Mouse (Mus musculus): Measurements from ENCODE around the gene Wfdc1. TPM values are rescaled to one million over a fixed set of nuclear protein-coding genes. Genes with fewer than 3 reads are reported as not detected.

The Wfdc1 gene
- polyA plus RNA-seq (2015; fragmentation: Nextera tagmentation; extraction: Ambion mirVana) = 10.8 and 13.0 TPM in 2 replicates

- WGBS = 16% methylated on average over 14 of the region's 14 CpGs
- peaks cover 24% of the 10 kb centered on the region for H3K4me1 ChIP-seq (replicated peaks; ENCODE audit: control insufficient read depth, insufficient read depth, low read length)
- H3K27me3 ChIP-seq (ENCODE audit: control insufficient read depth, insufficient read depth, low read depth, low read length) = no peaks in the 10 kb centered on the region
- H3K4me3 ChIP-seq (ENCODE audit: low read length) = peak within 1 kb of the TSS; percentile 7; the same call in 1 of the 2 replicates
- H3K4me2 ChIP-seq (ENCODE audit: low read depth, low read length) = peak within 1 kb of the TSS; percentile 6
- no peak within 1 kb of the TSS for H3K27ac ChIP-seq (ENCODE audit: low read length)
- no peaks in the 10 kb centered on the region for H3K36me3 ChIP-seq (ENCODE audit: control insufficient read depth, insufficient read depth, low read length)
- no peak for ATAC-seq (ENCODE audit: low read depth)
- H3K9me3 ChIP-seq (ENCODE audit: control insufficient read depth, low read length) = no peaks in the 10 kb centered on the region
- H3K9ac ChIP-seq (ENCODE audit: low read length) = peak within 1 kb of the TSS; percentile 25
Measured at GRCm38 (mm10) chr8:119666219-119666951, at the start of gene Wfdc1. Gene Wfdc1, plus strand, starts transcription at chr8:119666365.

GRCm38 (mm10) chr8:119616811-119617210 is 49.4 kb upstream of the Wfdc1 start:
- Histone ChIP-seq H3K4me3 (ENCODE audit: low read length) (no peak overlapping the region), H3K4me1 (replicated peaks; ENCODE audit: control insufficient read depth, insufficient read depth, low read length) (no peaks in the 10 kb centered on the region), H3K36me3 (ENCODE audit: control insufficient read depth, insufficient read depth, low read length) (no peaks in the 10 kb centered on the region), H3K27ac (ENCODE audit: low read length) (no peak overlapping the region), H3K9me3 (ENCODE audit: control insufficient read depth, low read length) (no peaks in the 10 kb centered on the region), H3K4me2 (ENCODE audit: low read depth, low read length) (no peak overlapping the region), H3K27me3 (ENCODE audit: control insufficient read depth, insufficient read depth, low read depth, low read length) (no peaks in the 10 kb centered on the region; the same call in 1 of the 2 replicates), H3K9ac (ENCODE audit: low read length) (no peak overlapping the region)
- ATAC-seq (ENCODE audit: low read depth) = no peak
- 85% methylated on average over 4 of the region's 4 CpGs for WGBS

GRCm38 (mm10) chr8:119617586-119617985 is 48.6 kb upstream of the Wfdc1 start:
- Histone ChIP-seq H3K27me3 (ENCODE audit: control insufficient read depth, insufficient read depth, low read depth, low read length) (no peaks in the 10 kb centered on the region; the same call in 1 of the 2 replicates), H3K4me3 (ENCODE audit: low read length) (no peak overlapping the region), H3K9me3 (ENCODE audit: control insufficient read depth, low read length) (no peaks in the 10 kb centered on the region), H3K4me2 (ENCODE audit: low read depth, low read length) (no peak overlapping the region), H3K4me1 (replicated peaks; ENCODE audit: control insufficient read depth, insufficient read depth, low read length) (no peaks in the 10 kb centered on the region), H3K27ac (ENCODE audit: low read length) (no peak overlapping the region), H3K36me3 (ENCODE audit: control insufficient read depth, insufficient read depth, low read length) (no peaks in the 10 kb centered on the region), H3K9ac (ENCODE audit: low read length) (no peak overlapping the region)
- 67% methylated on average over 5 of the region's 5 CpGs for WGBS
- ATAC-seq (ENCODE audit: low read depth) = no peak

- ATAC-seq (ENCODE audit: low read depth) = no peak
- Histone ChIP-seq H3K9ac (ENCODE audit: low read length) (no peak overlapping the region), H3K9me3 (ENCODE audit: control insufficient read depth, low read length) (no peaks in the 10 kb centered on the region), H3K36me3 (ENCODE audit: control insufficient read depth, insufficient read depth, low read length) (no peaks in the 10 kb centered on the region), H3K4me2 (ENCODE audit: low read depth, low read length) (no peak overlapping the region), H3K27ac (ENCODE audit: low read length) (no peak overlapping the region), H3K4me3 (ENCODE audit: low read length) (no peak overlapping the region), H3K27me3 (ENCODE audit: control insufficient read depth, insufficient read depth, low read depth, low read length) (no peaks in the 10 kb centered on the region; the same call in 1 of the 2 replicates), H3K4me1 (replicated peaks; ENCODE audit: control insufficient read depth, insufficient read depth, low read length) (no peaks in the 10 kb centered on the region)
- WGBS = 43% methylated on average over 5 of the region's 5 CpGs
Measured at GRCm38 (mm10) chr8:119618887-119619286, 47.3 kb upstream of the Wfdc1 start.

GRCm38 (mm10) chr8:119620116-119620840 is 45.9 kb upstream of the Wfdc1 start:
- no peak for ATAC-seq (ENCODE audit: low read depth)
- Histone ChIP-seq H3K27ac (ENCODE audit: low read length) (no peak overlapping the region), H3K9ac (ENCODE audit: low read length) (no peak overlapping the region), H3K4me3 (ENCODE audit: low read length) (no peak overlapping the region), H3K4me1 (replicated peaks; ENCODE audit: control insufficient read depth, insufficient read depth, low read length) (no peaks in the 10 kb centered on the region), H3K9me3 (ENCODE audit: control insufficient read depth, low read length) (no peaks in the 10 kb centered on the region), H3K4me2 (ENCODE audit: low read depth, low read length) (no peak overlapping the region), H3K36me3 (ENCODE audit: control insufficient read depth, insufficient read depth, low read length) (no peaks in the 10 kb centered on the region), H3K27me3 (ENCODE audit: control insufficient read depth, insufficient read depth, low read depth, low read length) (no peaks in the 10 kb centered on the region; the same call in 1 of the 2 replicates)
- 64% methylated on average over 6 of the region's 6 CpGs for WGBS

- no peak overlapping the region for H3K4me3 ChIP-seq (ENCODE audit: low read length)
- H3K27me3 ChIP-seq (ENCODE audit: control insufficient read depth, insufficient read depth, low read depth, low read length) = no peaks in the 10 kb centered on the region; the same call in 1 of the 2 replicates
- H3K4me1 ChIP-seq (replicated peaks; ENCODE audit: control insufficient read depth, insufficient read depth, low read length) = no peaks in the 10 kb centered on the region
- 75% methylated on average over 14 of the region's 14 CpGs for whole genome bisulfite sequencing
- H3K36me3 ChIP-seq (ENCODE audit: control insufficient read depth, insufficient read depth, low read length) = no peaks in the 10 kb centered on the region
- no peak overlapping the region for H3K4me2 ChIP-seq (ENCODE audit: low read depth, low read length)
- H3K9ac ChIP-seq (ENCODE audit: low read length) = no peak overlapping the region
- no peak overlapping the region for H3K27ac ChIP-seq (ENCODE audit: low read length)
- no peak for ATAC-seq (ENCODE audit: low read depth)
- H3K9me3 ChIP-seq (ENCODE audit: control insufficient read depth, low read length) = no peaks in the 10 kb centered on the region
Measured at GRCm38 (mm10) chr8:119620848-119621465, 45.2 kb upstream of the Wfdc1 start.

GRCm38 (mm10) chr8:119622555-119622954 is 43.6 kb upstream of the Wfdc1 start:
- no peaks in the 10 kb centered on the region for H3K9me3 ChIP-seq (ENCODE audit: control insufficient read depth, low read length)
- H3K4me2 ChIP-seq (ENCODE audit: low read depth, low read length) = no peak overlapping the region
- no peak overlapping the region for H3K27ac ChIP-seq (ENCODE audit: low read length)
- H3K27me3 ChIP-seq (ENCODE audit: control insufficient read depth, insufficient read depth, low read depth, low read length) = no peaks in the 10 kb centered on the region
- no peaks in the 10 kb centered on the region for H3K4me1 ChIP-seq (replicated peaks; ENCODE audit: control insufficient read depth, insufficient read depth, low read length)
- WGBS = 65% methylated on average over 4 of the region's 4 CpGs
- H3K9ac ChIP-seq (ENCODE audit: low read length) = no peak overlapping the region
- H3K36me3 ChIP-seq (ENCODE audit: control insufficient read depth, insufficient read depth, low read length) = no peaks in the 10 kb centered on the region
- ATAC-seq (ENCODE audit: low read depth) = no peak
- no peak overlapping the region for H3K4me3 ChIP-seq (ENCODE audit: low read length)

GRCm38 (mm10) chr8:119623061-119623460 is 43.1 kb upstream of the Wfdc1 start:
- Histone ChIP-seq H3K4me1 (replicated peaks; ENCODE audit: control insufficient read depth, insufficient read depth, low read length) (no peaks in the 10 kb centered on the region), H3K4me2 (ENCODE audit: low read depth, low read length) (no peak overlapping the region), H3K36me3 (ENCODE audit: control insufficient read depth, insufficient read depth, low read length) (no peaks in the 10 kb centered on the region), H3K9me3 (ENCODE audit: control insufficient read depth, low read length) (no peaks in the 10 kb centered on the region), H3K4me3 (ENCODE audit: low read length) (no peak overlapping the region), H3K27ac (ENCODE audit: low read length) (no peak overlapping the region), H3K9ac (ENCODE audit: low read length) (no peak overlapping the region), H3K27me3 (ENCODE audit: control insufficient read depth, insufficient read depth, low read depth, low read length) (no peaks in the 10 kb centered on the region)
- WGBS = 81% methylated on average over 8 of the region's 8 CpGs
- ATAC-seq (ENCODE audit: low read depth) = no peak

- ATAC-seq (ENCODE audit: low read depth) = no peak
- H3K4me1 ChIP-seq (replicated peaks; ENCODE audit: control insufficient read depth, insufficient read depth, low read length) = no peaks in the 10 kb centered on the region
- no peak overlapping the region for H3K4me3 ChIP-seq (ENCODE audit: low read length)
- 81% methylated on average over 1 of the region's 1 CpGs for WGBS
- H3K4me2 ChIP-seq (ENCODE audit: low read depth, low read length) = no peak overlapping the region
- no peaks in the 10 kb centered on the region for H3K9me3 ChIP-seq (ENCODE audit: control insufficient read depth, low read length)
- no peaks in the 10 kb centered on the region for H3K27me3 ChIP-seq (ENCODE audit: control insufficient read depth, insufficient read depth, low read depth, low read length)
- H3K36me3 ChIP-seq (ENCODE audit: control insufficient read depth, insufficient read depth, low read length) = no peaks in the 10 kb centered on the region
- no peak overlapping the region for H3K27ac ChIP-seq (ENCODE audit: low read length)
- H3K9ac ChIP-seq (ENCODE audit: low read length) = no peak overlapping the region
Measured at GRCm38 (mm10) chr8:119623744-119624143, 42.4 kb upstream of the Wfdc1 start.
